Mouse (Mus musculus) Patski (cell line): ENCODE results near the gene Ush1g. TPM values are rescaled to one million over a fixed set of nuclear protein-coding genes. Genes with fewer than 3 reads are reported as not detected.
A peak's percentile ranks its signal among the peaks of the same experiment; 100 is the strongest.

Experiments
- ATAC-seq: fragments of 100-300 bp; one replicate; pipeline ENCODE4 v1.8.0; 2021
- CTCF ChIA-PET: fragments of 350-600 bp; sonication (Branson Sonifier 250); formaldehyde crosslinking; loops from one replicate; lab custom pipeline; 2022; ENCODE audit warnings: inconsistent platforms; lab: Charles Lee
- POLR2A ChIA-PET: fragments of 350-600 bp; sonication (Branson Sonifier 250); formaldehyde crosslinking; loops from one replicate; lab custom pipeline; 2022; ENCODE audit warnings: antibody characterized with exemption, inconsistent platforms; lab: Charles Lee
- DNase-seq: peaks from one replicate; pipeline ENCODE4 v3.0.0-alpha.2; 2011; ENCODE audit warnings: low read depth, low spot score
- H3K27me3 ChIP-seq: fragments of 371-371 bp; one replicate; pipeline ENCODE4 v1.5.1; 2021
- CTCF ChIP-seq: fragments of 100-300 bp; IDR thresholded peaks from one replicate; pipeline ENCODE4 v1.5.1; 2021
- in situ Hi-C: fragments of 300-500 bp; cut with MboI; formaldehyde crosslinking; loops from 3 replicates; pipeline ENCODE4 v1.11.1; 2018; ENCODE audit warnings: low pct_unique_long_range_greater_than_20kb, mixed read lengths
- polyA plus RNA-seq: library from polyadenylated mRNA; unstranded; gene quantifications from one replicate; pipeline ENCODE4 v1.2.3, GENCODE M21; 2021

Gene Ush1g
- polyA plus RNA-seq, 1 experiment from 2014 or later = 0.32 TPM

GRCm38 (mm10) chr11:115282295-115282694 lies 39.5 kb downstream of the Ush1g start:
- POLR2A ChIA-PET = no interaction called here
- in situ Hi-C loops = no loop called here
- no peak for ATAC-seq
- CTCF ChIA-PET = interaction anchor here (1.1 kb wide), 1 partner anchor 8 kb away, joined by 3 read pairs; no protein-coding TSS in a partner anchor
- TF ChIP-seq CTCF = no peak
- H3K27me3 ChIP-seq = no peaks in the 10 kb centered on the region
- no peak for DNase-seq

GRCm38 (mm10) chr11:115279726-115280125 lies 42.1 kb downstream of the Ush1g start:
- in situ Hi-C loops = no loop called here
- POLR2A ChIA-PET = no interaction called here
- ATAC-seq = no peak
- DNase-seq = no peak
- CTCF ChIA-PET = no interaction called here
- TF ChIP-seq CTCF = no peak
- no peaks in the 10 kb centered on the region for H3K27me3 ChIP-seq

- TF ChIP-seq CTCF = no peak
- in situ Hi-C loops = no loop called here
- ATAC-seq = no peak
- ChIA-PET POLR2A (no interaction called here), CTCF (interaction anchor here (2.4 kb wide), 1 partner anchor 13 kb away, joined by 9 read pairs; no protein-coding TSS in a partner anchor)
- DNase-seq = no peak
- no peaks in the 10 kb centered on the region for H3K27me3 ChIP-seq
Measured at GRCm38 (mm10) chr11:115278176-115278575, 43.7 kb downstream of the Ush1g start.

GRCm38 (mm10) chr11:115277604-115277975 lies 44.3 kb downstream of the Ush1g start:
- no peak for ATAC-seq
- POLR2A ChIA-PET = interaction anchor here (1.1 to 1.4 kb wide), 3 partner anchors 9 to 91 kb away, joined by 3 to 4 read pairs (median 4); no protein-coding TSS in a partner anchor
- in situ Hi-C loops = no loop called here

GRCm38 (mm10) chr11:115276780-115277603 lies 44.8 kb downstream of the Ush1g start, which contains the start of gene Fdxr:
Gene Fdxr, minus strand, starts transcription at chr11:115277050.
- ChIA-PET CTCF (interaction anchor here (0.9 to 4.2 kb wide), 6 partner anchors 14 to 116 kb away, joined by 3 to 23 read pairs (median 6); no protein-coding TSS in a partner anchor), POLR2A (interaction anchor here (0.6 to 1.4 kb wide), 5 partner anchors 9 to 91 kb away, joined by 3 to 4 read pairs (median 4); no protein-coding TSS in a partner anchor)
- TF ChIP-seq CTCF = no peak
- ATAC-seq = peak; percentile 88
- in situ Hi-C loops = no loop called here
- no peaks in the 10 kb centered on the region for H3K27me3 ChIP-seq
- DNase-seq = peak; percentile 100

More at GRCm38 (mm10) chr11:115277604-115277975, 44.3 kb downstream of the Ush1g start:
- no peaks in the 10 kb centered on the region for H3K27me3 ChIP-seq
- DNase-seq = no peak
- no peak for TF ChIP-seq CTCF
- CTCF ChIA-PET = interaction anchor here (0.9 to 2.4 kb wide), 3 partner anchors 14 to 66 kb away, joined by 3 to 9 read pairs (median 3); no protein-coding TSS in a partner anchor

GRCm38 (mm10) chr11:115275954-115276353 lies 45.9 kb downstream of the Ush1g start:
- in situ Hi-C loops = no loop called here
- no peak for DNase-seq
- ATAC-seq = no peak
- H3K27me3 ChIP-seq = no peaks in the 10 kb centered on the region
- no peak for TF ChIP-seq CTCF
- ChIA-PET POLR2A (interaction anchor here (1.1 to 1.4 kb wide), 4 partner anchors 8 to 61 kb away, joined by 3 to 4 read pairs (median 3); no protein-coding TSS in a partner anchor), CTCF (interaction anchor here (1.3 to 4.2 kb wide), 4 partner anchors 15 to 115 kb away, joined by 3 to 23 read pairs (median 8); no protein-coding TSS in a partner anchor)

- ChIA-PET POLR2A (interaction anchor here (1.1 to 1.4 kb wide), 3 partner anchors 12 to 71 kb away, joined by 3 read pairs; no protein-coding TSS in a partner anchor), CTCF (interaction anchor here (1.1 to 4.2 kb wide), 4 partner anchors 16 to 115 kb away, joined by 3 to 23 read pairs (median 8); partner anchors contain the start of genes Nat9 and Tmem104)
- no peak for TF ChIP-seq CTCF
- no peak for ATAC-seq
- in situ Hi-C loops = no loop called here
- H3K27me3 ChIP-seq = no peaks in the 10 kb centered on the region
- no peak for DNase-seq
Measured at GRCm38 (mm10) chr11:115275509-115275908, 46.3 kb downstream of the Ush1g start.

- CTCF ChIA-PET = interaction anchor here (1.1 to 4.2 kb wide), 2 partner anchors 73 to 87 kb away, joined by 3 to 23 read pairs; partner anchors contain the start of genes Nat9 and Tmem104
- ATAC-seq (no peak), DNase-seq (no peak)
- POLR2A ChIA-PET = interaction anchor here (1.1 to 1.4 kb wide), 2 partner anchors 31 to 70 kb away, joined by 3 read pairs; no protein-coding TSS in a partner anchor
- in situ Hi-C loops = loop anchor here (5.0 kb wide), 1 partner anchor 72 kb away; no protein-coding TSS in a partner anchor
- TF ChIP-seq CTCF = no peak
- H3K27me3 ChIP-seq = no peaks in the 10 kb centered on the region
Measured at GRCm38 (mm10) chr11:115274771-115275170, 47.1 kb downstream of the Ush1g start.

- in situ Hi-C loops = loop anchor here (5.0 kb wide), 1 partner anchor 72 kb away; no protein-coding TSS in a partner anchor
- H3K27me3 ChIP-seq = no peaks in the 10 kb centered on the region
- ATAC-seq (no peak), DNase-seq (no peak)
- CTCF ChIA-PET = interaction anchor here (4.2 kb wide), 1 partner anchor 72 kb away, joined by 23 read pairs; no protein-coding TSS in a partner anchor
- POLR2A ChIA-PET = no interaction called here
- no peak for TF ChIP-seq CTCF
Measured at GRCm38 (mm10) chr11:115274178-115274577, 47.7 kb downstream of the Ush1g start.

GRCm38 (mm10) chr11:115273735-115274134 lies 48.1 kb downstream of the Ush1g start:
- CTCF ChIA-PET = interaction anchor here (4.2 kb wide), 1 partner anchor 72 kb away, joined by 23 read pairs; no protein-coding TSS in a partner anchor
- DNase-seq = no peak

More at GRCm38 (mm10) chr11:115273735-115274134, 48.1 kb downstream of the Ush1g start:
- no peaks in the 10 kb centered on the region for H3K27me3 ChIP-seq
- TF ChIP-seq CTCF = no peak
- in situ Hi-C loops = loop anchor here (5.0 kb wide), 1 partner anchor 71 kb away; no protein-coding TSS in a partner anchor
- no peak for ATAC-seq
- POLR2A ChIA-PET = no interaction called here
